Mouse (Mus musculus) forebrain, embryonic 13.5 days (tissue): ENCODE results near the gene Ankfn1. TPM values are rescaled to one million over a fixed set of nuclear protein-coding genes. Genes with fewer than 3 reads are reported as not detected.

ENCODE experiments used
- ATAC-seq: fragments of 200-750 bp; cut with Nextera tagmentation; 2 replicates; pipeline ENCODE4 v1.8.0; 2017
- H3K27ac ChIP-seq: fragments of 300-500 bp; sonication (generic); 2 replicates; pipeline ENCODE4 v1.5.1; 2015; ENCODE audit warnings: inconsistent platforms, mild to moderate bottlenecking, moderate library complexity
- H3K27me3 ChIP-seq: fragments of 300-500 bp; sonication (generic); 2 replicates; pipeline ENCODE4 v1.6.1; 2015; ENCODE audit warnings: mild to moderate bottlenecking, inconsistent platforms
- H3K36me3 ChIP-seq: fragments of 300-500 bp; sonication (generic); 2 replicates; pipeline ENCODE4 v1.6.1; 2015; ENCODE audit warnings: mild to moderate bottlenecking, inconsistent platforms; ENCODE audit not compliant: poor library complexity, severe bottlenecking
- H3K4me1 ChIP-seq: fragments of 300-500 bp; sonication (generic); 2 replicates; pipeline ENCODE4 v1.6.1; 2015; ENCODE audit warnings: inconsistent platforms
- H3K4me2 ChIP-seq: fragments of 300-500 bp; sonication (generic); 2 replicates; pipeline ENCODE4 v1.6.1; 2015; ENCODE audit warnings: inconsistent platforms, mild to moderate bottlenecking, moderate library complexity
- H3K4me3 ChIP-seq: fragments of 300-500 bp; sonication (generic); 2 replicates; pipeline ENCODE4 v1.5.1; 2015; ENCODE audit warnings: mild to moderate bottlenecking, inconsistent platforms
- H3K9ac ChIP-seq: fragments of 300-500 bp; sonication (generic); 2 replicates; pipeline ENCODE4 v1.6.1; 2015; ENCODE audit warnings: mild to moderate bottlenecking, inconsistent platforms
- H3K9me3 ChIP-seq: fragments of 300-500 bp; sonication (generic); replicated peaks from 2 replicates; pipeline ENCODE4 v1.6.1; 2016; ENCODE audit warnings: inconsistent platforms
- WGBS: fragments of 180-500 bp; shearing (Covaris S2); methylation state at CpG from one replicate; pipeline ENCODE4 v1.1.7; 2015; 5-methylcytosine and 5-hydroxymethylcytosine counted together
- polyA plus RNA-seq: library from polyadenylated mRNA; unstranded; fragments of >200 nt; fragmentation: Nextera tagmentation; extraction: Ambion mirVana; gene quantifications from 2 replicates; pipeline ENCODE4 v1.2.1, GENCODE M21; 2015

Ankfn1 gene
- polyA plus RNA-seq, 1 experiment from 2014 or later, result 2.4 TPM

- Histone ChIP-seq H3K9me3 (no peaks in the 10 kb centered on the region), H3K4me2 (no peak overlapping the region), H3K4me3 (no peak overlapping the region), H3K27me3 (no peaks in the 10 kb centered on the region), H3K4me1 (peaks cover 17% of the 10 kb centered on the region), H3K36me3 (no peaks in the 10 kb centered on the region), H3K27ac (no peak overlapping the region), H3K9ac (no peak overlapping the region)
- 83% methylated on average over 6 of the region's 6 CpGs for WGBS
- ATAC-seq, result no peak
Observed at GRCm38 (mm10) chr11:89448986-89449385, 328.5 kb downstream of the Ankfn1 start.

- 57% methylated on average over 12 of the region's 12 CpGs for WGBS
- Histone ChIP-seq H3K36me3 (no peaks in the 10 kb centered on the region), H3K4me2 (no peak overlapping the region), H3K4me3 (no peak overlapping the region), H3K9ac (no peak overlapping the region), H3K9me3 (no peaks in the 10 kb centered on the region), H3K4me1 (peaks cover 10% of the 10 kb centered on the region), H3K27me3 (no peaks in the 10 kb centered on the region), H3K27ac (no peak overlapping the region)
- ATAC-seq, result no peak
Observed at GRCm38 (mm10) chr11:89447477-89447876, 330.0 kb downstream of the Ankfn1 start.

GRCm38 (mm10) chr11:89440566-89440965 is 336.9 kb downstream of the Ankfn1 start:
- Histone ChIP-seq H3K9ac (no peak overlapping the region), H3K4me1 (no peaks in the 10 kb centered on the region), H3K4me3 (no peak overlapping the region), H3K27me3 (no peaks in the 10 kb centered on the region), H3K9me3 (no peaks in the 10 kb centered on the region), H3K27ac (no peak overlapping the region), H3K36me3 (no peaks in the 10 kb centered on the region), H3K4me2 (no peak overlapping the region)
- no peak for ATAC-seq
- WGBS, result 85% methylated on average over 6 of the region's 6 CpGs

- 48% methylated on average over 3 of the region's 3 CpGs for WGBS
Observed at GRCm38 (mm10) chr11:89424358-89424757, 353.1 kb downstream of the Ankfn1 start.

GRCm38 (mm10) chr11:89422637-89423036 is 354.8 kb downstream of the Ankfn1 start:
- Histone ChIP-seq H3K4me1 (no peaks in the 10 kb centered on the region), H3K36me3 (no peaks in the 10 kb centered on the region), H3K4me3 (no peak overlapping the region), H3K27me3 (no peaks in the 10 kb centered on the region), H3K9ac (no peak overlapping the region), H3K9me3 (no peaks in the 10 kb centered on the region), H3K4me2 (no peak overlapping the region), H3K27ac (no peak overlapping the region)
- ATAC-seq, result no peak
- 96% methylated on average over 5 of the region's 5 CpGs for WGBS

More at GRCm38 (mm10) chr11:89424358-89424757, 353.1 kb downstream of the Ankfn1 start:
- Histone ChIP-seq H3K36me3 (no peaks in the 10 kb centered on the region), H3K4me2 (no peak overlapping the region), H3K4me1 (no peaks in the 10 kb centered on the region), H3K9me3 (no peaks in the 10 kb centered on the region), H3K9ac (no peak overlapping the region), H3K27me3 (no peaks in the 10 kb centered on the region), H3K27ac (no peak overlapping the region), H3K4me3 (no peak overlapping the region)
- no peak for ATAC-seq

GRCm38 (mm10) chr11:89420767-89421438 is 356.6 kb downstream of the Ankfn1 start:
- H3K9ac ChIP-seq, result no peak overlapping the region
- no peak overlapping the region for H3K27ac ChIP-seq
- H3K4me2 ChIP-seq, result no peak overlapping the region
- no peak for ATAC-seq
- H3K27me3 ChIP-seq, result no peaks in the 10 kb centered on the region
- no peak overlapping the region for H3K4me3 ChIP-seq
- no peaks in the 10 kb centered on the region for H3K4me1 ChIP-seq
- no peaks in the 10 kb centered on the region for H3K36me3 ChIP-seq
- no peaks in the 10 kb centered on the region for H3K9me3 ChIP-seq
- 73% methylated on average over 11 of the region's 11 CpGs for WGBS

GRCm38 (mm10) chr11:89419863-89420262 is 357.6 kb downstream of the Ankfn1 start:
- no peak overlapping the region for H3K27ac ChIP-seq
- no peak overlapping the region for H3K4me3 ChIP-seq
- H3K9me3 ChIP-seq, result no peaks in the 10 kb centered on the region
- H3K36me3 ChIP-seq, result no peaks in the 10 kb centered on the region
- ATAC-seq, result no peak
- no peak overlapping the region for H3K9ac ChIP-seq
- no peak overlapping the region for H3K4me2 ChIP-seq
- no peaks in the 10 kb centered on the region for H3K4me1 ChIP-seq
- WGBS, result 89% methylated on average over 2 of the region's 2 CpGs
- no peaks in the 10 kb centered on the region for H3K27me3 ChIP-seq

GRCm38 (mm10) chr11:89418644-89419043 is 358.8 kb downstream of the Ankfn1 start:
- no peaks in the 10 kb centered on the region for H3K9me3 ChIP-seq

GRCm38 (mm10) chr11:89416769-89417168 is 360.7 kb downstream of the Ankfn1 start:
- WGBS, result 66% methylated on average over 6 of the region's 6 CpGs
- Histone ChIP-seq H3K27me3 (no peaks in the 10 kb centered on the region), H3K9ac (no peak overlapping the region), H3K36me3 (no peaks in the 10 kb centered on the region), H3K4me3 (no peak overlapping the region), H3K4me1 (no peaks in the 10 kb centered on the region), H3K27ac (no peak overlapping the region), H3K9me3 (no peaks in the 10 kb centered on the region), H3K4me2 (no peak overlapping the region)
- ATAC-seq, result no peak

More at GRCm38 (mm10) chr11:89418644-89419043, 358.8 kb downstream of the Ankfn1 start:
- Histone ChIP-seq H3K4me2 (no peak overlapping the region), H3K36me3 (no peaks in the 10 kb centered on the region), H3K27ac (no peak overlapping the region), H3K4me3 (no peak overlapping the region), H3K4me1 (no peaks in the 10 kb centered on the region), H3K27me3 (no peaks in the 10 kb centered on the region), H3K9ac (no peak overlapping the region)
- WGBS, result 78% methylated on average over 12 of the region's 12 CpGs
- ATAC-seq, result no peak

- no peak for ATAC-seq
- no peaks in the 10 kb centered on the region for H3K9me3 ChIP-seq
- 89% methylated on average over 6 of the region's 6 CpGs for WGBS
- H3K4me3 ChIP-seq, result no peak overlapping the region
- H3K27ac ChIP-seq, result no peak overlapping the region
- no peak overlapping the region for H3K9ac ChIP-seq
- no peaks in the 10 kb centered on the region for H3K27me3 ChIP-seq
- no peak overlapping the region for H3K4me2 ChIP-seq
- H3K4me1 ChIP-seq, result no peaks in the 10 kb centered on the region
- H3K36me3 ChIP-seq, result no peaks in the 10 kb centered on the region
Observed at GRCm38 (mm10) chr11:89408774-89409173, 368.7 kb downstream of the Ankfn1 start.

GRCm38 (mm10) chr11:89404489-89404888 is 373.0 kb downstream of the Ankfn1 start:
- Histone ChIP-seq H3K4me1 (no peaks in the 10 kb centered on the region), H3K9me3 (no peaks in the 10 kb centered on the region), H3K4me3 (no peak overlapping the region), H3K27ac (no peak overlapping the region), H3K36me3 (no peaks in the 10 kb centered on the region), H3K4me2 (no peak overlapping the region), H3K27me3 (no peaks in the 10 kb centered on the region), H3K9ac (no peak overlapping the region)
- ATAC-seq, result no peak
- WGBS, result 90% methylated on average over 1 of the region's 1 CpGs

- Histone ChIP-seq H3K9me3 (no peaks in the 10 kb centered on the region), H3K9ac (no peak overlapping the region), H3K4me3 (no peak overlapping the region), H3K27me3 (no peaks in the 10 kb centered on the region), H3K4me1 (no peaks in the 10 kb centered on the region), H3K36me3 (no peaks in the 10 kb centered on the region), H3K27ac (no peak overlapping the region), H3K4me2 (no peak overlapping the region)
- WGBS, result 95% methylated on average over 14 of the region's 14 CpGs
- no peak for ATAC-seq
Observed at GRCm38 (mm10) chr11:89403436-89403835, 374.0 kb downstream of the Ankfn1 start.

GRCm38 (mm10) chr11:89388851-89389250 is 388.6 kb downstream of the Ankfn1 start:
- WGBS, result 85% methylated on average over 2 of the region's 2 CpGs
- Histone ChIP-seq H3K9me3 (no peaks in the 10 kb centered on the region), H3K4me1 (no peaks in the 10 kb centered on the region), H3K27ac (no peak overlapping the region), H3K36me3 (no peaks in the 10 kb centered on the region), H3K9ac (no peak overlapping the region), H3K27me3 (no peaks in the 10 kb centered on the region), H3K4me2 (no peak overlapping the region), H3K4me3 (no peak overlapping the region)
- ATAC-seq, result no peak
